Mouse (Mus musculus) A20 (cell line): ENCODE measurements around the gene Gm14296.
"Not testable (repeated sequence)": the region's sequence is repeated elsewhere in the genome, so short reads cannot be mapped to it uniquely, and the experiment has no call there.

Experiments
- DNase-seq: peaks from one replicate; pipeline ENCODE4 v3.0.0-alpha.2; 2011; ENCODE audit warnings: low read depth, low spot score

Gene Gm14296

GRCm38 (mm10) chr2:176927709-176928108, at the start of gene Gm14296:
Gene Gm14296, minus strand, starts transcription at chr2:176927809.
- DNase-seq: not testable (repeated sequence)

GRCm38 (mm10) chr2:176905464-176905863, 22.1 kb downstream of the Gm14296 start:
- not testable (repeated sequence) for DNase-seq
